Mouse (Mus musculus) ovary, postnatal 36 days (tissue): ENCODE results near the gene Pigh.

Source experiments
- DNase-seq: peaks from one replicate; pipeline ENCODE4 v3.0.0; 2022; ENCODE audit warnings: low spot score, mixed read lengths

Gene Pigh

DNA sequence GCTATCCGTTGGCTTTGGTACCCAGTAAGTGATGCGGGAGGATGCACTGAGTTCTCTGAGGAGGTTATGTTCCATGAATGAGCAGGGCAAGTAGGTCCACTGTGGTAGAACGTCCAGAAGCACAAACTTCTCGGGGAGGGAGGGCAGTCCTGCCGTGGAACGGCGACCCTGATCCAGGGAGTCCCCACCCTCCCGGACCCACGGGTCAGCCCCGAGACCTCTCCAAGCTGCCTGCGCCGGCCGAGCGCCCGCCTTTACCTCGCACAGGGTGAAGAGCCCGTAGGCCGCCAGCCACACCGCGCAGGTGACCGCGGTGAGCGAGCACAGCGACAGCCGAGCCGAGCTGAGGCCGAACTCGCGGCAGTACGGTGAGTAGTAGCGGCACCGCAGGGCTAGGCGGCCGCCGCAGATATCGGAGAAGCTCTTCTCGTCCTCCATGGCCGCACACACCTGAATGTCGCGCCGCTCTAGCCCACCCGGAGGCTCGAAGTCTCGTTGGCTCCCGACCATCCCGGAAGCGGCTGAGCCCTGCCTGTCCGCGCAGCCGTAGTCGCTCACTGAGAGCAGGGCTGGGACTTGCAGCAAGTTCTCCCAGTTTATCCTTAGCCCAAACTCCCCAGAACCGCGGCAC lies at the start of gene Pigh:
Gene Pigh, minus strand, starts transcription at position 470 of the 631 bp plus-strand sequence.
- peak; percentile 86 for DNase-seq

DNA sequence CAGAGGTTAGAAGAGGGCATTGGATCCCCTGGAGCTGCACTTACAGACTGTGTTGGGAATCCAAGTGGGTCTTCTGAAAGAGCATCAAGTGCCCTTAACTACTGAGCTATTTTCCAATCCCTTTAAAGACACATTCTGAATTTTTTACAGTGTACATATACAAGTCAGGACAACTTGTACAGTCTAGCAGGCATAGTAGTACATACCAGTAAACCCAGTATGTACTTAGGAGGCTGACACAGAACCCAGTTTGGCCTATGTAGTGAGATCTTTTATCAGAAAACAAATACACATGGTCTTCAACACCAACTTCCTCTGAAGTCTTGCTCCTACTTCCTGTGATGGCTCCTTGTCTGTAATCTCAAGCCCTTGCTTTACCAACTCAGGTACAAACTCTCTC lies 49.5 kb upstream of the Pigh start:
- DNase-seq = no peak

DNA sequence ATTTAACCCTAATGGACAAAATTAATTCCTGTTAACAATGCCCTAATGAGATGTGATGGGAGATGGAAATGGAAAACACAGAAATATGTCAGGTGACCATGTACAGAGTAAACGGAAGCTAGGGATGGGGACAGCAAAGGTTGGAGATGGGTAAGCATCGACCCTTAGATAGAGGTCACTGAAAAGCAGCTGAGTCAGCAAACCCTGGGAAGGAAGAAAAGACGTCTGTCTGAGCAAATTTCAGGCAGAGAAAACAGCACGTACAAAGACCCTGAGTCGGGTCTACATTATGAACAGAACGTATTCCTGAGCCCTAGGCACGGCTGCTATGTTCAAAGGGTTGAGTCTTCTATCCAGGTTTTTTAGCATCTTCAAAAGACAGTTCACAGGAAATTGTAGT lies 47.5 kb upstream of the Pigh start:
- no peak for DNase-seq

DNA sequence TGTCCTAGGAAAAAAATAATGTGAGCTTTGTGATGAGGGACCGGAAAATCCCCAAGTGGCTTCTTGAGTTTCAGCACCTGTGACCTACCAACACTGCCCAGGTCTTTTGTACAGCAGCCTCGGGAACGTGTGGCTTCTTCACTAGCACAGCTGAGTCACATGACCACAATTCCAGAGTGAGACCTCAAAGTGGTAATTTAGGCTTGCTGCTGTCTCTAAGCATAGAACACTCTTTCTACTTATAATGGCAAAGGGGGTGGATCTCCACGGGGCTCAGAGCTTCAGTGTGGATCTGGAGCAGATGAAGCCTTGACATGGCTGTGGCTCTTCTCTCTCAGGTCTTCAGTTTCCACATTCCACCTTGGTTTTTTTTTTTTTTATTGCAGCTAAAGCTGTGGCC lies 45.7 kb upstream of the Pigh start:
- DNase-seq = no peak

DNA sequence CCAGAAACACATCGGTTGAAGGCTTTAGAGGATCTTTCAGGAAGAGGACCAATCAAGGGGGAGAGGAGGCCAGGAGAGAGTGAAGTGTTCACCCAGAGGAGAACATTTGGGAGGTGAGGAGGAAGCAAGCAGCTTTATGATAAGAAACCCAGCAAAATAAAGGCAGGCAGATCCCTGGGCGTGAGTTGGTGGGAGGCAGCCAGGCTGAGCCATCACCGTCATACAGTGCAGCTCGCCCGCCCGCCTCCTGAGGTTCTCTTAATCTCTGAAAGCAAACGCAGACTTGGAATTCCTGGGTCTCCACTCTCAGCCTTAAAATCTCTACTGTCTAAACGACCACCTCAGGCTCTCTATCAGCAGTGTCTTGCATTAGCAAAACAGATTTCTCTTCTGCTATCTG lies 45.2 kb upstream of the Pigh start:
- no peak for DNase-seq

DNA sequence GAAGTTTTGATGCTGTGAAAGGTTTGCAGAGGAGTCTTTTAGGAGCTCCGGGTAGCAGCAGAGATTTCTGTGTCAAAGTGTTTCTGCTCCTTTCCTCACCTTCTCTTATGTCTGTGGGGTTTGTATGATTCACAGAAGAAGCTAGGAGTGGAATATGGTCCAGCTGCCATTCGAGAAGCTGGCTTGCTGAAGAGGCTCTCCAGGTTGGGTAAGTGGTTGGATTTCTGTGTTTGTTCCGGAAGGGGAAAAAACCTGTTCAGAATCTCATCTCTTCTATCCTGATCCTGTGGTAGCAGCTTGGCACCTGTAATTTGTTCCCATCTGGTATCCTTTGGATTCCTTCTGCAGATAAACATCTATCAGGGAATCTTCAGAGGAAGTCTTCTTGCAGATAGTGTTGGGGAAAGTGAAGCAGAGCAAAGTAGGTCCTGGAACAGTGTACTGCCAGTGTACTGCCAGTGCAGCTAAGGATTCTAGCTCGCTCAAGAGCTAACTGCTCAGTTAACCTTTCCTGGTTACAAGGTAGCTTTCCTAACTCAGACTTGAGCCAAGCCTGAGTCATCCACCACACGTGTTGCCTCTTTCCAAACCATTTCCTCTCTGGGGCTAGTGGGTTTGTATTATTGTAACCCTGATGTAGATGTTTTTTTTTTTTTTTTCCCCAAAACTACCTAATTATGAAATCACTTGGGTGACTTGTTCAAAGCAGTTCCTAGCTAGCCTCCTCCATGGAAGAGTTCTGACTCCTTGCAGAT lies 42.4 kb upstream of the Pigh start:
- DNase-seq = no peak

DNA sequence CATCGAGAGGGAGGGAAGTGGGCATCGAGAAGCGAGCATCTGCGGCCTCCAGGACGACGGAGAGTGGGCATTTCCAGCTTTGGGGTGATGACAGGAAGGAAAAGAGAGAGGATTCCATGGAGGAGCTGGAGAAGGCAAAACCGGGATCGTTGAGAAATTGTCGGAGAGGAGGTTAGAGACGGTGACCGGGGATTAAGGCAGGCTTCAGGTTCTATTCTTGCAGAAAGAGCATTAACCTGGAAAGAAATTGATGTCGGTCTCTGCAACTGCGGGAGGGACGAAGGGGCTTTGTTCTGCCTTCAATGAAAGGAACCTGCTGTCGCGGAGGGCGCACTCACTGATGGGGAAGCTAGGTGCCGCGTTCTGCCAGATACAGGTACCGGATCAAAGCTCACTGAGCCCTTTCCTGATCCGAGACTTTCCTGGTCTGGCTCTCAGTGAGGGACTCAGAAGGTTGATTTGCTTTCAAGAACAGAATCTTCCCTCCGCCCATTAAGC lies 41.8 kb upstream of the Pigh start:
- no peak for DNase-seq

DNA sequence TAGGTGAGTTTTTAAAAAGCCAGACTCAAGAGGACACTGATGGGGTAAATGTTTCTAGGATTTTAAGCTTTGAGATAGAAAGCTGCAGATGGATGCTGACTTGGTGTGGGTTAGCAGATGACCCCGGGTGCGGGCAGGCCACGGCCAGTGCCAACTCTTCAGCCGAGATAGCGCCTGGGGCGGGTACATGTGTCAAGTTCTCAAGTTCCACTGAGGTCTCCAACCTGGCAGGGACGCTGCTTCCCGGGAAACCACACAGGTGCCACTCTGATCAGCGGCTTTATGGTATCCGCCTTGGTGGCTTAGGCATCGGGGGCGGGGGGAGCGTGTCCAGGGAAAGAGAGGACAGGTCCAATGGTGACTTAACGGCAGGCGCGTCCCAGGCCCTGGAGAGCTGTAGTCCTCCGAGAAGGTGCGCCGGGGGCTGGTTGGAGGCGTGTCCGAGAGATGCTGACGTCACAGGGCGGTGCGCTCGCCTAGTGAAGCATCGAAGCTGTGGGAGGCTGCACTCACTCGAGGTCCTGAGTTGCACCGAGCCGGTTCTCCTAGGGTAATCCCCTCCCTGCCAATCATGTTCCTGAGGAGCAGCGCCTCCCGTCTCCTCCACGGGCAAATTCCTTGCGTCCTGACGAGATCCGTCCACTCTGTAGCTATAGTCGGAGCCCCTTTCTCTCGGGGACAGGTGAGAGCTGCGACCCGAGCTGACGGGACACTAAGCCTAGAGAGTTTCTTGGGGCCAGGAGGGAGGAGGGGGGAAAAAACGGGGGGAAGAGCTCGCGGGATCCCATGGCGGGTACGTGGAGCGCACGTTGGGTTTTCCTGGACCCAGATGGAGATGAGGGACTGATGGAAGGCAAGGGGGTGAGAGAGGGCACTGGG lies 41.1 kb upstream of the Pigh start, which contains the start of gene Arg2:
Gene Arg2, plus strand, starts transcription at position 479 of the 879 bp plus-strand sequence.
- peak; percentile 65 for DNase-seq

DNA sequence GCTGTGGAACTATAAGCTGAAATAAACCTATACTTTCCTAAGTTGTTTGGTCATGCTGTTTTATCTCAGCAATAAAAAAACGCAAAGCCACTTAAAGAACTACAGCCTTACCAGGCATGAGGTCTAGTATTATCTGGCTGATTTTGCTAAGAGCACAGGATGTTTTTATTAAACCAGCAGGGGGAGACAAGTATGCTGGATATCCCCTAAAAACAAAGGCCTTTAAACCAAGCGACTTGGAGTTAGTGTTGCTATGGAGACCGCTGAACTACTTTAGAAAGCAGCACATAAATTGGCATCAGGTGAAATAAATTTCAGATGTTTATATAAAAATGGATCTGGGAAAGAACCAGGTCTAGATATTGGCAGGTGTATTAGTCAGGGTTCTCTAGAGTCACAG lies 33.4 kb upstream of the Pigh start:
- no peak for DNase-seq

DNA sequence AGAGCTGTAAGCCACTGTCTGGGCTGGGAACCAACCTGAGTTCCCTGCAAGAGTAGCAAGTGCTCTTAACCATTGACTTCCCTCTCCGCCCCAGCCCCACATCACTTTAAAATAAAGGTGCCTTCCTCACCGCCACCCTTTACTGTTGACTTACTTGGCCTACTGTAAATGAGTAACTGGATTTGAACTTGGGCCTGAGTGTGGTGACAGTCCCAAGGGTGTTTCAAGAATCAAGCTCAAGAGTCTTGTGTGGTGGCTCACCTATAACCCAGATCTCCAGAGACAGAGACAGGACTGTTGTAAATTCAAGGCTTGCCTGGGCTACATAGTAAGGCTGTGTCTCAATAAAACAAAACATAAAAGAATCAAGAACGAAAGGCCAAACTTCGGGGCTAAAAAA lies 29.5 kb upstream of the Pigh start:
- no peak for DNase-seq

DNA sequence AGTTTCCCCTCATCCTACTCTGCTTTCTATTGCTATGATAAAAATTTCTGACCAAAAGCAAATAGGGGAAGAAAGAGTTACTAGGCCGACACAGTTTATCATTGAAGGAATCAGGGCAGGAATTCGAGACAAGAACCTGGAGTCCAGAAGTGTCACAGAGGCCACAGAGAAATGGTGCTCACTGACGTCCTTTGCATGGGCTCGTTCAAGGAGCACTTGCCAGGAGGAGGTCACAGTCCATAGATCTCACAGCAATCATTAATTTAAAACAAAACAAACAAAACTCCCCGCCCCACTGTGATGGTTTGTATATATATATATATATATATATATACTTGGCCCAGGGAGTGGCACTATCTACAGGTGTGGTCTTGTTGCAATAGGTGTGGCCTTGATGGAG lies 15.9 kb upstream of the Pigh start:
- no peak for DNase-seq

DNA sequence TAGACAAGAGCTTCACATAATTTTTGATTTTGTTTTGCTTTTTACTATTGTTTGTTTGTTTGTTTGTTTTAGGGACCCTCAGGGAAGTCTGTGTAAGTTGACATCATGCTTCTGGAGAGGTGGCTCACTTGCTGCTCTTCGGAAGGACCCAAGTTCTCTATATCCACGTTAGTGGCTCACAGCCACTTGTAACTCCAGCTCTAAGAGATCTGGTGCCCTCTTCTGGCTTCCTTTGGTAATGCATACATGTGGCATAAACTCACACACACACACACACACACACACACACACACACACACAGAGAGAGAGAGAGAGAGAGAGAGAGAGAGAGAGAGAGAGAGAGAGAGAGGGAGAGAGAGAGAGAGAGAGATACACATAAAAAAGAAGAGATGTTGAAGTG lies 15.1 kb upstream of the Pigh start:
- no peak for DNase-seq

DNA sequence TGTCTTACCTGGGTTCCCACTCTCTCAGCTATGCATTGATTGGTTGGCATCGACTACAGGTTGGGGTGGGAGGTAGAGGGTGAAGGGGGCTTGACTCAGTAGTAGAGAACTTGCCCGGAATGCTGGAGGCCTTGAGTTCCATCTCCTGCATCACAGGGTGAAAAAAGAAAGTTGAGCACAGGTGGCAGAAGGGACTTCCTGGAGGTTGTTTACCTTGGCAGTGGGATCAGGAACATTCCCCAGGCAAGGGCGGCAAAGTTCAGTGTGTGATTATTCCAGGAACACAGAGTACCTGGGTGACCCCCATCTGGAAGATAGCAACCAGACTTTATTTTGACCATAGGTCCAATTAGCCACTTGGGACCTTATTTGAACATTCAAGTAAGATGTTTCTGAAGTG lies 14.3 kb upstream of the Pigh start:
- DNase-seq = no peak

DNA sequence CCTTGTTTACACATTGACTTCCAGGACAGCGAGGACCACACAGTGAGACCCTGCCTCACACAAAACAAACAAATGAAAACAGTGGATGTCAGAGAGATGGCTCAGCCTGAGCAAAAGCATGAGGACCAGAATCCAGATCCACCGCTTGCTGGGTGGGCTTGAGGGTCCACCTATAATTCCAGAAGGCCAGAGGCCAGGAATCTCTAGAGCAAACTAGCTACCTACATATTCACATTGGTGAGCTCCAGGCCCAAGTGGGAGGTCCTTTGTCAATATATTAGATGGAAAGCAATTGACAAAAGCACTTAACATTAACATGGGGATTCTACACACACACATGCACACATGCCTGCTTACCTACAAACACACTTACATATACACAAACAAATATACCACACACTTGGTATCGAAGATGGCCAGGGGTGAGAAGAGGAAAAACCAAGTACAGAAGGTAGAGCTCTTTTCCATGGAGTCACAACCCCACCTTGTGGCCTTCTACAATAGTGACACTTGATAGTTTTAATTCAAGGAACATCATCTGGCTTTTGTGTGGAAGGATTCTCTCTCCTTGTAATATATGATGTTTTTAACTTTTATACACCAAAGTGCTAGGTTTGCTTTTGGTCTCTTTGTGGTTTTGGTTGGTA lies 7.8 kb upstream of the Pigh start:
- no peak for DNase-seq

DNA sequence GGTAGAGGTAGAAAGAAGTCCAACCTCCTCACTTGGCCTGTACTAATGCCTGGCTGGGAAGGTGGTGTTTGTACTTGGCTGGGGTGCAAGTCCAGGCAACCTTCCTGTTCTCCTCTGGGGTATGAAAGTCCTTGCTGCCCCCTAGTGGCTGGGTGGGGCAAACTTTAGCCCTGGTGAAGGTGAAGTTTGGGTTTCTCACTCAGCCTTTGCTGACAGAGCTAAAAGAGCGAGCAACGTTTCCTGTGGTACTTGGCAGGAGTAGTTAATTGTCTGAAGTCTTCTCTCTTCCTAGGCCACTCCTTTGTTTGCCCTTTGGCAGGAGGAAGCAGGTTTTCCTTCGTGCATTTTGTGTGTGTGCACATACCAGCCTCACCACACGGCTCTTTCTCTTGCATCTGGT lies 3.1 kb upstream of the Pigh start:
- peak; percentile 53 for DNase-seq

DNA sequence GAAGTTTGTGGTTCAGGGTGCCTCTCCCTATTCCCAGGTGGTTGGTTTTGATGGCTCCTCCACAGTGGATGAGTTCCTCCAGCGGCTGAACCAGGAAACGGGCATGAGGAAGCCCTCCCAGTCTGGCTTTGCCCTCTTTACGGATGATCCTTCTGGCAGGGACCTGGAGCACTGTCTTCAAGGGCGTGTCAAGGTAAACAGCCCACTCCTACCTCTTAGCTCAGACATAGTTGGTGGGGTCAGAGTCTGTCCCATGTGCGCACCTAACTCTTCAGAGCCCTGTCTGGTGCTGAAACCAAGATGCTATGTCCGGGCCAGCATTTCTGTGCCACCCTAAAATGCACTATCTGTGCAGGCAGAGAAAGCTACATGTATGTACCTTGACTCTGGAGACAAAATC lies 16.1 kb downstream of the Pigh start:
- DNase-seq = no peak

DNA sequence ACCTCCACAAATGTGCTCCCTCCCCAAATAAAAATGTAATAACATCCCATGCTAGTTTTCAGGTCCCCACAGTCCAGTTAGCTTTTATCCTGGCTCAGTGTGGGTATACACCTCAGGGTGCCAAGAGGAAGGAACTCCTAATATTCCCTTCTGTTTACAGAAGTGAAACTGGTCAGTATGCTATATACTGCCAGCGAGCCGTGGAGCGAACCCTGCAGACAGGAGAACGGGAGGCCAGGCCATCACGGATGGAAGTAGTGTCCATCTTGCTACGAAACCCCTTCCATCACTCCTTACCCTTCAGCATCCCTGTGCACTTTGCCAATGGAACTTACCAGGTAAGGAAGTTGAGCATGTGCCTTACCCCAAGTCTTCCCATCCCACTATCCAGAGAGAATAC lies 16.9 kb downstream of the Pigh start:
- no peak for DNase-seq

DNA sequence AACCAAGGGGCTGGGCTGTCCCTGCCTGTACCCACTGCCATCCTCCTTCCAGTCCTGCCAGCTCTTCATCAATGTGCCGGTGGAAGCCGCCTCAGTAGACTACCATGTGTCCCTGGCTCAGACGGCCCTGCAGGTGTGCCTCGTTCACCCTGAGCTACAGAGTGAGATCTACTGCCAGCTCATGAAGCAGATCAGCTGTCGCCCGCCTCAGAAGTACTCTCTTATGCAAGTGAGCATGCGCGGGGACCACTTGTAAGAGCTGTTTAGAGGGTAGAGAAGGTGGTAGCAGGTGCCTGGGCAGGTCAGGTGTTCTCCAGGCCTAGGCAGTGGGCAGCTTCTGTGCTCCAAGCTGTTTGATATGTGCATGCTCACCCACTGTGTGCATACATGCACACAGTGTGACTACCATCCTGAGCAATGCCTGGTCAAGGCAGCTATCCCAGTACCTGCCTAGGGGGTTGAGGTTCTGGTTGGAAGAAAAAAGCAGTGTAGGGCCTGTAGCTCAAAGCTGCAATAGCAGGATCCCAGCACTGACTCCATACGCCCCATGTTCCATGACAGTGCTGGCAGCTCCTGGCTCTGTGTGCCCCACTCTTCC lies 18.6 kb downstream of the Pigh start:
- no peak for DNase-seq

DNA sequence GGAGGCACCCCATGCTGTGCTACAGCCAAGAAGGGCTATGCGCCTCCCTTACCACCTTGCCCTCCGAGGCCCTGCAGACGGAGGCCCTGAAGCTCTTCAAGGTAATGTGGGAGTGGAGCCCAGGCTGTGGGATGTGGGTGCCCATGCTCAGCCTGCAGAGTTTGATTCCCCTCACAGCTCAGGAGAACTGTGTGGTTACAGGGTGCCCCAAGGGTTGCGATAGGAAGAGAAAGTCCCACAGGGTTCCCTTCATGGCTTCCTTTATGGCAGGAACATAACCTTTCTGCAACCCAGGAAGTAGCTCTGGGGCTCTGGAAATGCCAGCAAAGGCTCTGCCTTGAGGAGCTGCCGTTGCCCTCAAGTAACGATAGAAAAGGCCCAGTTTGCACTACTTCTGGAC lies 19.5 kb downstream of the Pigh start:
- peak; percentile 34 for DNase-seq

DNA sequence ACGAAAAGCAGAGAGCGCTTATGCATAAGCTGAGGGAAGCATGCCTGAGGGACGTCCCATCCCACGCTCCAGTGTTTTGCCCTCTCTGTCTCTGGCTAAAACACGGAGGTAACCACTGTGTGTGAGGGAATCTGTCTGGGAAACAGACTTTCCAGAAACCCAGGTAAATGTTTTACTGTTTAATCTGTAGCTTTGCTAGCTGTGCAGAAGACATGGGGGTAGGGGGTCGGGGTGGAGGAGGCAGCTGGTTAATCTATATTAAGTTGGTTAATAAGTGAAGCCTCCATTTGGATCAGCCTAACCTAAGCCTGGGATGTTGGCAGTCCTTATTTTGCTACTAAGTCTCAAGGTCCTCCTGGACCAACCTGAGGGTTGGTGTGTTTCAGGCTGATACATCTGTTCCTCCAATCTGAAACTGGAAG lies 20.3 kb downstream of the Pigh start:
- no peak for DNase-seq

DNA sequence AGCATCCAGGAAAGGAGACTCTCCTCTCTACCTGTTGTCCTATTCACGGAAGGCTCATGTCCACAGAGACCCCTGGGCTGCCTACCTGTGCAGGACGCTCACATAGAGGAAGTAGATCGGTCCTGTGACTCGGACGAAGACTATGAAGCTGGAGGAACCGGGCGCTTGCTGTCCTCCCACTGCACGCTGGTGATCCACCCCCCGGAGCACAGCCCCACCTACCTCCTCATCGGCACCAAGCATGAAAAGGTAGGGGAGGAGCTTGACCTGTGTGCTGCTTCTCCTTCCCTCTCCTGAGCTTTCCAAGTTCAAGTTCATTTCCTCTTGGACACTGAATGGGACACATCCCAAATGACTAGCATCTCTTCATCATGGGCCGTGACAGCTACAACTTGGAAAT lies 21.1 kb downstream of the Pigh start:
- DNase-seq = no peak

DNA sequence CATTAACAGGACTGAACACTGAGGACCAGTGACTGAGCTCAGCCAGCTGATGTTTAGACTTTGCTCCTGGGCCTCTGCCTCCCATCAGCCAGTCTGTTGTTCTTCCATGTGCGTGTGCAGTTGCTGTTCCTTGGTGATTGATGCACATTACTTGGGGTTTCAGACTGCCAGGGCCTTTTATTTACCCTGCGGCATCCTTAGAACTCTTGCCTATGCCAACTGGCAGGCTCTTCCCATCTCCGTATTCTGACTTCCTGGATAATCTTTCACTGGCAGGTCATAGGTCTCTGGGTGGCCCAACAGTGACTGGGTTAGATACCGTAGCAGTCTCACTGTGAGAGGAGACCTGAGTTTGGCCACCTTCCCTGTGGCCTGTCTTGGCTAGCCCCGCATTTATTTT lies 21.9 kb downstream of the Pigh start:
- no peak for DNase-seq
